ENCODE assay signal across 25 mouse cellular contexts in the genomic region with DNA sequence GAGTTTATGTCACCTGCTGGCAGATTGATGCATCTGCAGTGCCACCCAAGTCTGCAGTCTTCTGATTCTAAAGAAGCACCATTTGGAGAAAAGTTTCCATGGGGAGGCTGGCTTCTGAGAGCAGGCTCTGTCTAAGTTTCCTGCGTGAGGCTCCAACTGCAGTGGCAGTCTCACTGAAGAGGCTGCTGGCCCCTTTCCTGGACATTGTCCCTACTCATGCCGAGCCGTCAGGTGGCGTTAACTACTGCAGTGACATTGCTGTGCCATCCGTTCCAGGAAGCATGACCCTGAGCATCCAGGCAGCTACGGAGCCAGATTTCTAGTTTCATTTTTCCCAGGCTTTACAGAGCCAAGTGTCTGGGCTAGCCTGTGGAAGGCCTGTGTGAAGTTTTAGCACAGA. TPM values are rescaled to one million over a fixed set of nuclear protein-coding genes. Genes with fewer than 3 reads are reported as not detected.
DNase-seq lines count a peak whose midpoint lies in the region; ATAC-seq and TF ChIP-seq lines count a peak whose summit lies in the region.
"Had no signal": no experiment of that assay in that cellular context is flagged by ENCODE, and none has a peak within 500 bp of the region (broad histone marks: within the 10 kb centered on the region; RNA-seq: fewer than 3 reads in every experiment).

No protein-coding gene starts in this region.

- TF ChIP-seq CTCF in kidney, postnatal 0 days (IDR thresholded peaks at IDR 0.05; ENCODE audit: low read depth): peak; percentile 44
- TF ChIP-seq CTCF in brain, embryonic 14.5 days (IDR thresholded peaks at IDR 0.05; ENCODE audit: borderline replicate concordance, extremely low read depth, insufficient read depth, insufficient read length): peak; percentile 30; the same call in 1 of the 2 replicates

- ATAC-seq in kidney, postnatal 0 days (replicated peaks; ENCODE audit: low FRiP score, low read depth): no peak
- no peak for ATAC-seq in kidney, embryonic 14.5 days (ENCODE audit: low FRiP score, low TSS enrichment)
- ATAC-seq in forebrain, embryonic 12.5 days (ENCODE audit: low FRiP score): no peak
- ATAC-seq: forebrain, embryonic 14.5 days; inflammation-experienced regulatory T-cells, adult 6 months; liver, embryonic 12.5 days had no signal

- no peak overlapping the region for H3K4me2 ChIP-seq in kidney, postnatal 0 days (ENCODE audit: low read length)
- no peak overlapping the region for H3K4me2 ChIP-seq in kidney, embryonic 14.5 days (replicated peaks; ENCODE audit: low read depth, low read length)
- H3K4me2 ChIP-seq in forebrain, embryonic 12.5 days: no peak overlapping the region
- H3K4me2 ChIP-seq: liver, embryonic 12.5 days; midbrain, embryonic 12.5 days; neural tube, embryonic 13.5 days had no signal

- no peak overlapping the region for H3K27ac ChIP-seq in kidney, postnatal 0 days
- H3K27ac ChIP-seq in kidney, embryonic 14.5 days (ENCODE audit: low read depth, low read length): no peak overlapping the region
- H3K27ac ChIP-seq in forebrain, embryonic 12.5 days: no peak overlapping the region
- H3K27ac ChIP-seq: heart, embryonic 10.5 days; liver, embryonic 12.5 days; midbrain, embryonic 12.5 days; neural tube, embryonic 13.5 days had no signal

- no peak overlapping the region for H3K9ac ChIP-seq in kidney, postnatal 0 days (ENCODE audit: low read depth, low read length)
- H3K9ac ChIP-seq in kidney, embryonic 14.5 days (ENCODE audit: low read depth, low read length): no peak overlapping the region
- H3K9ac ChIP-seq in forebrain, embryonic 12.5 days: no peak overlapping the region
- H3K9ac ChIP-seq: liver, embryonic 12.5 days; midbrain, embryonic 12.5 days; neural tube, embryonic 13.5 days had no signal

- H3K36me3 ChIP-seq in kidney, postnatal 0 days (ENCODE audit: insufficient read depth, low read length): no peaks in the 10 kb centered on the region
- H3K36me3 ChIP-seq in kidney, embryonic 14.5 days (ENCODE audit: control insufficient read depth, insufficient read depth, low read length): no peaks in the 10 kb centered on the region
- H3K36me3 ChIP-seq in forebrain, embryonic 12.5 days (replicated peaks): no peaks in the 10 kb centered on the region
- H3K36me3 ChIP-seq: liver, embryonic 12.5 days; midbrain, embryonic 12.5 days; neural tube, embryonic 13.5 days had no signal

- no peaks in the 10 kb centered on the region for H3K9me3 ChIP-seq in kidney, postnatal 0 days (replicated peaks; ENCODE audit: low read length)
- no peaks in the 10 kb centered on the region for H3K9me3 ChIP-seq in kidney, embryonic 14.5 days (ENCODE audit: control insufficient read depth, low read length)
- H3K9me3 ChIP-seq in forebrain, embryonic 12.5 days: no peaks in the 10 kb centered on the region
- H3K9me3 ChIP-seq: heart, embryonic 10.5 days; hindbrain, embryonic 10.5 days; liver, embryonic 12.5 days; midbrain, embryonic 12.5 days; neural tube, embryonic 13.5 days had no signal

- DNase-seq in kidney, postnatal 0 days (ENCODE audit: low spot score): no peak
- peak; percentile 79 for DNase-seq in brain, adult 2 months (ENCODE audit: low read depth, low spot score)
- no peak for DNase-seq in brain, embryonic 14.5 days (ENCODE audit: low read depth)
- DNase-seq in cerebellum, adult 9-11 months: peak; percentile 72
- no peak for DNase-seq in urinary bladder, postnatal 36 days (ENCODE audit: low spot score in 2 of 2)
- no peak for DNase-seq in left cerebral cortex, postnatal 25 days (ENCODE audit: low spot score in 2 of 2)
- DNase-seq: adrenal gland, adult 2 months; gastrocnemius, postnatal 25 days; kidney, postnatal 14 days; right cerebral cortex, postnatal 14 days; spleen, adult 18-20 months; thymus, adult 18-20 months; thymus, postnatal 4 days had no signal

- intact Hi-C loops in left cerebral cortex, postnatal 25 days (cut with DNase I): no loop called here

- H3K4me3 ChIP-seq in kidney, postnatal 0 days (replicated peaks; ENCODE audit: low read depth, low read length): no peak overlapping the region
- no peak overlapping the region for H3K4me3 ChIP-seq in kidney, embryonic 14.5 days (ENCODE audit: low read length)
- H3K4me3 ChIP-seq in forebrain, embryonic 12.5 days (replicated peaks): no peak overlapping the region
- H3K4me3 ChIP-seq: heart, embryonic 10.5 days; hindbrain, embryonic 10.5 days; liver, embryonic 12.5 days; midbrain, embryonic 12.5 days; neural tube, embryonic 13.5 days had no signal

- WGBS in kidney, postnatal 0 days: 86% methylated on average over 6 of the region's 6 CpGs
- 81% methylated on average over 6 of the region's 6 CpGs for WGBS in kidney, embryonic 14.5 days
- WGBS in forebrain, embryonic 12.5 days: 87% methylated on average over 6 of the region's 6 CpGs

- TF ChIP-seq POLR2A in brain, embryonic 14.5 days (IDR thresholded peaks at IDR 0.05; ENCODE audit: borderline replicate concordance, extremely low read depth, insufficient read depth, insufficient read length, poor library complexity, severe bottlenecking): no peak

- no peaks in the 10 kb centered on the region for H3K4me1 ChIP-seq in kidney, postnatal 0 days (replicated peaks; ENCODE audit: insufficient read depth, low read length)
- H3K4me1 ChIP-seq in kidney, embryonic 14.5 days (ENCODE audit: control insufficient read depth, insufficient read depth, low read length): peaks cover 3% of the 10 kb centered on the region; the same call in 1 of the 2 replicates
- peaks cover 22% of the 10 kb centered on the region for H3K4me1 ChIP-seq in forebrain, embryonic 12.5 days
- H3K4me1 ChIP-seq: liver, embryonic 12.5 days had no signal

- H3K27me3 ChIP-seq in kidney, postnatal 0 days (ENCODE audit: insufficient read depth, low read length): no peaks in the 10 kb centered on the region
- H3K27me3 ChIP-seq in kidney, embryonic 14.5 days (ENCODE audit: control insufficient read depth, insufficient read depth, low read length): no peaks in the 10 kb centered on the region
- H3K27me3 ChIP-seq in forebrain, embryonic 12.5 days: peaks cover 91% of the 10 kb centered on the region
- H3K27me3 ChIP-seq: liver, embryonic 12.5 days had no signal

RNA-seq across cellular contexts. Expression of a gene that starts 41.2 kb away (rescaled TPM):
- 0.11 and 0.20 TPM in 2 replicates for polyA plus RNA-seq in kidney, postnatal 0 days (2015; fragmentation: Nextera tagmentation; extraction: Ambion mirVana)
- polyA plus RNA-seq in kidney, embryonic 14.5 days (2014; fragmentation: Nextera tagmentation; extraction: Ambion mirVana): not detected in 2 replicates
- polyA plus RNA-seq in brain, embryonic 14.5 days (2012; rRNA removed): 5.4 and 6.8 TPM in 2 replicates
- total RNA-seq in left cerebral cortex, postnatal 25 days (2021): 1 to 10 TPM; 6.8 to 7.8 TPM
- polyA plus RNA-seq in forebrain, embryonic 12.5 days (2016; fragmentation: Nextera tagmentation; extraction: Ambion mirVana): 5.9 and 8.4 TPM in 2 replicates
- total RNA-seq: adrenal gland, adult 2 months; common myeloid progenitor, adult 5-6 weeks; gastrocnemius, postnatal 25 days; megakaryocyte progenitor cell, adult 5-6 weeks had no signal
- polyA plus RNA-seq: inflammation-experienced regulatory T-cells, adult 6 months; limb, embryonic 11.5 days had no signal

Comparison
In these comparisons a context has a peak if more than half of its experiments do, and no peak if none do; other contexts are left out.
1. DNase-seq: peak in brain, adult 2 months (single experiment) and cerebellum, adult 9-11 months (single experiment); none in kidney, postnatal 0 days (single experiment), brain, embryonic 14.5 days (single experiment), urinary bladder, postnatal 36 days (0 of 2) and left cerebral cortex, postnatal 25 days (0 of 2).